Mouse (Mus musculus) CH12.LX (cell line): ENCODE data around the gene Abi3bp. TPM values are rescaled to one million over a fixed set of nuclear protein-coding genes. Genes with fewer than 3 reads are reported as not detected.

Experiments
- DNase-seq: peaks from one replicate; pipeline ENCODE4 v3.0.0-alpha.2; 2013; ENCODE audit errors: extremely low read depth
- H3K27ac ChIP-seq: 2 replicates; pipeline ENCODE4 v1.5.1; 2012; ENCODE audit warnings: low read depth, mild to moderate bottlenecking, control low read depth, moderate library complexity; ENCODE audit not compliant: insufficient read depth
- H3K27me3 ChIP-seq: replicated peaks from 2 replicates; pipeline ENCODE3; 2012; ENCODE audit warnings: inconsistent platforms
- H3K36me3 ChIP-seq, 2 experiments: replicated peaks in 1 of 2; 2 replicates each; pipeline versions ENCODE3 to v1.6.1; 2012; ENCODE audit warnings: inconsistent platforms in 1 of 2, low read length in 1 of 2, mild to moderate bottlenecking in 1 of 2, mixed read lengths in 1 of 2, moderate library complexity in 1 of 2; ENCODE audit not compliant: control insufficient read depth in 1 of 2, insufficient read depth in 1 of 2
- H3K4me1 ChIP-seq, 2 experiments: 2 replicates each; pipeline ENCODE4 v1.6.1; 2012; ENCODE audit warnings: inconsistent platforms in 1 of 2, moderate library complexity in 1 of 2; ENCODE audit not compliant: insufficient read depth in 2 of 2, control insufficient read depth in 1 of 2
- H3K4me2 ChIP-seq: 2 replicates; pipeline ENCODE4 v1.6.1; 2012; ENCODE audit warnings: low read depth, mild to moderate bottlenecking, control low read depth; ENCODE audit not compliant: poor library complexity, insufficient read depth, severe bottlenecking
- H3K4me3 ChIP-seq, 3 experiments: fragments of 150-350 bp in 1 of 3; sonication (generic) in 1 of 3; replicated peaks in 1 of 3; 2 replicates each; pipeline versions ENCODE3 to v1.5.1; 2011 to 2012; ENCODE audit warnings: low read depth in 2 of 3, low read length in 2 of 3, mild to moderate bottlenecking in 2 of 3, moderate library complexity in 2 of 3, control low read depth in 1 of 3, improper control_type of control experiment in 1 of 3, inconsistent platforms in 1 of 3, mixed read lengths in 1 of 3; ENCODE audit not compliant: poor library complexity in 1 of 3
- H3K79me2 ChIP-seq: replicated peaks from 2 replicates; pipeline ENCODE4 v1.6.1; 2012; ENCODE audit warnings: mild to moderate bottlenecking, moderate library complexity; ENCODE audit not compliant: control insufficient read depth, poor library complexity, insufficient read depth, severe bottlenecking; ENCODE audit errors: extremely low read depth
- H3K9ac ChIP-seq: 2 replicates; pipeline ENCODE4 v1.6.1; 2012; ENCODE audit warnings: low read depth, mild to moderate bottlenecking, control low read depth, moderate library complexity; ENCODE audit not compliant: insufficient read depth
- H3K9me3 ChIP-seq: replicated peaks from 2 replicates; pipeline ENCODE3; 2012; ENCODE audit warnings: low read length, inconsistent platforms, mixed read lengths
- BHLHE40 ChIP-seq: IDR thresholded peaks from 2 replicates; pipeline ENCODE4 v1.6.1; 2011; ENCODE audit warnings: mild to moderate bottlenecking, low read depth, low read length, improper control_type of control experiment
- CHD1 ChIP-seq: IDR thresholded peaks from 2 replicates; pipeline ENCODE4 v1.6.1; 2012; ENCODE audit warnings: low read depth, low read length, improper control_type of control experiment, inconsistent platforms
- E2F4 ChIP-seq: IDR thresholded peaks from 2 replicates; pipeline ENCODE4 v1.6.1; 2011; ENCODE audit warnings: low read depth, low read length, improper control_type of control experiment; ENCODE audit not compliant: insufficient replicate concordance
- ETS1 ChIP-seq: conservative IDR thresholded peaks from 2 replicates; pipeline ENCODE4 v1.6.1; 2012; ENCODE audit warnings: low read depth, mild to moderate bottlenecking, inconsistent platforms, low read length, improper control_type of control experiment, moderate library complexity
- HCFC1 ChIP-seq: IDR thresholded peaks from 2 replicates; pipeline ENCODE4 v1.6.1; 2012; ENCODE audit warnings: low read depth, mild to moderate bottlenecking, inconsistent platforms, low read length, improper control_type of control experiment
- JUN ChIP-seq: IDR thresholded peaks from 2 replicates; pipeline ENCODE4 v1.6.1; 2011; ENCODE audit warnings: low read depth, mild to moderate bottlenecking, low read length, improper control_type of control experiment, moderate library complexity; ENCODE audit not compliant: insufficient read depth
- KAT2A ChIP-seq: IDR thresholded peaks from 2 replicates; pipeline ENCODE4 v1.6.1; 2012; ENCODE audit warnings: low read length, improper control_type of control experiment, inconsistent platforms; ENCODE audit not compliant: insufficient replicate concordance
- MAX ChIP-seq: IDR thresholded peaks from 2 replicates; pipeline ENCODE4 v1.6.1; 2011; ENCODE audit warnings: low read length, improper control_type of control experiment
- MAZ ChIP-seq: IDR thresholded peaks from 2 replicates; pipeline ENCODE4 v1.6.1; 2012; ENCODE audit warnings: low read depth, mild to moderate bottlenecking, inconsistent platforms, low read length, improper control_type of control experiment, moderate library complexity
- MEF2A ChIP-seq: IDR thresholded peaks from 2 replicates; pipeline ENCODE4 v1.6.1; 2014; ENCODE audit warnings: low read depth, mild to moderate bottlenecking, inconsistent platforms, low read length, improper control_type of control experiment, borderline replicate concordance
- MXI1 ChIP-seq: IDR thresholded peaks from 2 replicates; pipeline ENCODE4 v1.6.1; 2011; ENCODE audit warnings: mild to moderate bottlenecking, low read depth, low read length, improper control_type of control experiment
- MYC ChIP-seq: IDR thresholded peaks from 2 replicates; pipeline ENCODE4 v1.6.1; 2011; ENCODE audit warnings: low read depth, mild to moderate bottlenecking, improper control_type of control experiment, low read length
- NRF1 ChIP-seq: IDR thresholded peaks from 2 replicates; pipeline ENCODE4 v1.6.1; 2014; ENCODE audit warnings: low read depth, mild to moderate bottlenecking, inconsistent platforms, low read length, improper control_type of control experiment, moderate library complexity
- PAX5 ChIP-seq: IDR thresholded peaks from 2 replicates; pipeline ENCODE4 v1.6.1; 2012; ENCODE audit warnings: low read length, inconsistent platforms, mixed read lengths
- POLR2A ChIP-seq: IDR thresholded peaks from 2 replicates; pipeline ENCODE4 v1.6.1; 2011; ENCODE audit warnings: low read depth, mild to moderate bottlenecking, improper control_type of control experiment, low read length
- POLR2AphosphoS2 ChIP-seq: IDR thresholded peaks from 2 replicates; pipeline ENCODE4 v1.6.1; 2011; ENCODE audit warnings: low read depth, low read length, improper control_type of control experiment
- RCOR1 ChIP-seq: conservative IDR thresholded peaks from 2 replicates; pipeline ENCODE4 v1.6.1; 2012; ENCODE audit warnings: low read depth, mild to moderate bottlenecking, inconsistent platforms, low read length, improper control_type of control experiment
- SIN3A ChIP-seq: IDR thresholded peaks from 2 replicates; pipeline ENCODE4 v1.6.1; 2012; ENCODE audit warnings: low read length, improper control_type of control experiment, inconsistent platforms
- SMC3 ChIP-seq: IDR thresholded peaks from 2 replicates; pipeline ENCODE4 v1.6.1; 2011; ENCODE audit warnings: low read depth, low read length, improper control_type of control experiment
- TCF12 ChIP-seq: IDR thresholded peaks from 2 replicates; pipeline ENCODE4 v1.6.1; 2014; ENCODE audit warnings: low read depth, mild to moderate bottlenecking, inconsistent platforms, low read length, improper control_type of control experiment
- UBTF ChIP-seq: IDR thresholded peaks from 2 replicates; pipeline ENCODE4 v1.6.1; 2012; ENCODE audit warnings: low read depth, mild to moderate bottlenecking, inconsistent platforms, low read length, improper control_type of control experiment, moderate library complexity
- ZC3H11A ChIP-seq: IDR thresholded peaks from 2 replicates; pipeline ENCODE4 v1.6.1; 2012; ENCODE audit warnings: low read depth, mild to moderate bottlenecking, inconsistent platforms, low read length, improper control_type of control experiment
- ZKSCAN1 ChIP-seq: IDR thresholded peaks from 2 replicates; pipeline ENCODE4 v1.6.1; 2012; ENCODE audit warnings: low read depth, inconsistent platforms, low read length, improper control_type of control experiment, borderline replicate concordance
- ZMIZ1 ChIP-seq: IDR thresholded peaks from 2 replicates; pipeline ENCODE4 v1.6.1; 2012; ENCODE audit warnings: low read depth, mild to moderate bottlenecking, inconsistent platforms, low read length, improper control_type of control experiment
- dilution Hi-C: fragments of 300-500 bp; cut with MboI; formaldehyde crosslinking; loops from 2 replicates; pipeline ENCODE4 v1.14.3; 2020; ENCODE audit warnings: low sequenced_read_pairs; ENCODE audit not compliant: extremely low pct_unique_long_range_greater_than_20kb, extremely low pct_ligation_motif_present
- in situ Hi-C: fragments of 300-500 bp; cut with MboI; formaldehyde crosslinking; loops from 3 replicates; pipeline ENCODE4 v1.14.3; 2019; ENCODE audit warnings: low sequenced_read_pairs, low pct_ligation_motif_present, low pct_unique_long_range_greater_than_20kb, mixed read lengths
- polyA plus RNA-seq: library from polyadenylated mRNA; unstranded; fragments of >175 nt; gene quantifications from 2 replicates; pipeline ENCODE4 v1.2.1, GENCODE M21; 2012; ENCODE audit warnings: low read depth; ENCODE audit not compliant: insufficient read length
- total RNA-seq, 2 experiments: library from RNA; depleted of rRNA; stranded (reverse); fragments of 300-350 nt in 1 of 2; fragments of >200 nt in 1 of 2; gene quantifications; 2 replicates each; pipeline ENCODE4 v1.2.3; 2012 to 2014

Gene Abi3bp
- total and polyA plus RNA-seq, 3 experiments = 0.13 TPM; not detected in 2

GRCm38 (mm10) chr16:56658866-56659265 lies 181.2 kb downstream of the Abi3bp start:
- dilution Hi-C loops (no loop called here), in situ Hi-C loops (no loop called here)
- H3K4me1 ChIP-seq = no peaks in the 10 kb centered on the region
- H3K9ac ChIP-seq = no peak overlapping the region
- H3K27me3 ChIP-seq = no peaks in the 10 kb centered on the region
- no peaks in the 10 kb centered on the region for H3K79me2 ChIP-seq
- DNase-seq = no peak
- no peak overlapping the region for H3K4me2 ChIP-seq
- H3K4me3 ChIP-seq = no peak overlapping the region
- TF ChIP-seq ZKSCAN1 (no peak), NRF1 (no peak), ZMIZ1 (no peak), PAX5 (no peak), SIN3A (no peak), TCF12 (no peak), BHLHE40 (no peak)
- no peak overlapping the region for H3K27ac ChIP-seq
- H3K9me3 ChIP-seq = no peaks in the 10 kb centered on the region
- H3K36me3 ChIP-seq = no peaks in the 10 kb centered on the region

DNA sequence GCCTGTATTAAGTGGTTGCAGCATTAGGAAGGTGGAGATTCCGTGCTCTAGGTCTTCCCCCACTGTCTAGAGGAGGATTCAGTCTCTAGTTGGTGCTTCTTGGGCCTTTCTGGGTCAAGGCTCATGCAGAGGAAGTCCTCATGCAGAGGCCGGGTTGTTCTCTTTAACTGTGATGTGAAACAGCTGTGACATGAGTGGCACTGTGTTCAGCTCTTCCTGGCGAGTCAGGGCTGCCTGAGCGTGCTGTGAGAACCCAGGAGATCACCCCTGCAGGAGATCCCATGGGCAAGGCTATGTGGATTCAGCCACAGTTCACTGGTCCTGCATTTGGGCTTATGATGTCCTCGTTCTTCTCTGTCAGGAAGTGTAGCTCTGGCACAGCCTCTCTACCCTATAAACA lies 191.8 kb downstream of the Abi3bp start:
- H3K9me3 ChIP-seq = no peaks in the 10 kb centered on the region
- in situ Hi-C loops (no loop called here), dilution Hi-C loops (no loop called here)
- no peaks in the 10 kb centered on the region for H3K27me3 ChIP-seq
- H3K4me3 ChIP-seq = no peak overlapping the region
- no peak for DNase-seq
- H3K9ac ChIP-seq = no peak overlapping the region
- H3K27ac ChIP-seq = no peak overlapping the region
- no peaks in the 10 kb centered on the region for H3K36me3 ChIP-seq
- H3K4me1 ChIP-seq = no peaks in the 10 kb centered on the region
- no peak for TF ChIP-seq MXI1
- TF ChIP-seq, all 38 proteins: peak for 0
- no peaks in the 10 kb centered on the region for H3K79me2 ChIP-seq
- no peak overlapping the region for H3K4me2 ChIP-seq

DNA sequence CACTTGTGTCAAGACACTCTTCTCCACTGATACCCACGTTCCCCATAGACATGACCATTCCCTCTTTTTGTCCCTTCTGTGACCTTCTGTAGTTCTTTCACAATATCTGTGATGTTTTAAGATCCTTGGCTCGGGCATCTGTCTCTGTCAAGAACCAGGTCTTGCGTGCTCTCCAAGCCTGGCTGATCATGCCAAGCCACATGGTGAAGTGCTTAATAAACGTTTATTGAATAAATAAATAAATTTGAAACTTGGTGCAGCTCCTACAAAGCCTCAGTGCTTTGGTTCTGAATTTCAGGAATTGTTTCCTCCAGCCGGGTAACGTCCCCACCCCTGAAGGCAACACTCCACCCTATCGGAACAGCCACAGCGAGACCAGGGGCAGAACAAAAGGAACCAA lies 193.3 kb downstream of the Abi3bp start:
- Histone ChIP-seq H3K9ac (no peak overlapping the region), H3K27ac (no peak overlapping the region), H3K36me3 (no peaks in the 10 kb centered on the region), H3K4me3 (no peak overlapping the region), H3K27me3 (no peaks in the 10 kb centered on the region), H3K4me2 (no peak overlapping the region), H3K9me3 (no peaks in the 10 kb centered on the region), H3K79me2 (no peaks in the 10 kb centered on the region), H3K4me1 (no peaks in the 10 kb centered on the region)
- no peak for TF ChIP-seq MAZ
- TF ChIP-seq MYC = no peak
- no peak for TF ChIP-seq MEF2A
- no peak for TF ChIP-seq ETS1
- TF ChIP-seq JUN = no peak
- TF ChIP-seq POLR2A = no peak
- TF ChIP-seq HCFC1 = no peak
- no peak for TF ChIP-seq RCOR1
- no peak for TF ChIP-seq ZC3H11A
- no peak for TF ChIP-seq POLR2AphosphoS2
- TF ChIP-seq UBTF = no peak
- TF ChIP-seq PAX5 = no peak
- TF ChIP-seq TCF12 = no peak
- no peak for TF ChIP-seq KAT2A
- TF ChIP-seq ZMIZ1 = no peak
- TF ChIP-seq SMC3 = no peak
- no peak for TF ChIP-seq MAX
- TF ChIP-seq ZKSCAN1 = no peak
- TF ChIP-seq CHD1 = no peak
- no peak for TF ChIP-seq E2F4
- dilution Hi-C loops (no loop called here), in situ Hi-C loops (no loop called here)
- DNase-seq = no peak
